Mouse (Mus musculus): ENCODE measurements around the gene Orai2.
A peak's percentile ranks its signal among the peaks of the same experiment; 100 is the strongest.
"Not testable (repeated sequence)": the region's sequence is repeated elsewhere in the genome, so short reads cannot be mapped to it uniquely, and the experiment has no call there.

Gene Orai2

DNA sequence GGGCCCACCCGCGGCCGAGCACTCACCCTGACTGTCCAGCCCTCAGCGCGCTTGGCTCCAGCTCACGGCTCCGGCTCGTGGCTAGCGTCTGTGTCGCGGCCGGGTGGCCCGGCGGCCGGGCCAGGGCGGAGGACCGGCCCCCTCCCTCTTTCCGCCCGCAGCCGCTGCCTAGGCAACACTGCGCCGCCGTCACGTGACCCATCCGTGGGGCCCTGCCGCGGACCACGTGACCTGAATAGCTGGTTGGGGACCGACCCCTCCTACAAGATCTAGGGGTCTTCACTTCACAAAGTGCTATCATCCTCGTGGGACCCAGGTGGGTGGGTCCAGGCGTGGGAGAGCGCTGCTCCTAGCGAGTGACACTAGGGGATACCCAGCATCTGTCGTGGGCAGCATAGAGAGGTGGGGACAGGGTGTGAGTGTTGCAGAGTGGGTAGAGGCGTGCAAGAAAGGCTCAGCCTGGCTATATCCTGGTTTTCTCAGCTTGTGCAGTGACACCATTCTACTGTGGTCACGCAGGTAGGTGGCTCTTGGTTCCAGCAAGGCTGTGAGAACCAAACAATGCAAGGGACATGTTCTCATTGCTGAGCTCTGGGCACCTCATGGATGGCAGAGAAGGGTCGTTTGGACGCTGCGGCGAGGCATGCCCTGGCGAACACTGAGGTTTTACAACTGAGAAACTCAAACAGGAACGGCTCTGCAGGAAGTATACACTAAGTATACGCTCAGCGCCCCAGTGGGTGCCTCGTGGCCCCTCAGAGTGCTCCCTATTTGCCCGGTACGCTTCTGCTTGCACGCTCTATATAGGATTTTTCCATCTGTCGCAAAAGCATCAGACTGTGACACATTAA is at the start of gene Orai2:
Gene Orai2 (minus strand): TSS at position 202 of the 851 bp plus-strand sequence.
- DNase-seq (ENCODE audit: low spot score): peak; percentile 52

DNA sequence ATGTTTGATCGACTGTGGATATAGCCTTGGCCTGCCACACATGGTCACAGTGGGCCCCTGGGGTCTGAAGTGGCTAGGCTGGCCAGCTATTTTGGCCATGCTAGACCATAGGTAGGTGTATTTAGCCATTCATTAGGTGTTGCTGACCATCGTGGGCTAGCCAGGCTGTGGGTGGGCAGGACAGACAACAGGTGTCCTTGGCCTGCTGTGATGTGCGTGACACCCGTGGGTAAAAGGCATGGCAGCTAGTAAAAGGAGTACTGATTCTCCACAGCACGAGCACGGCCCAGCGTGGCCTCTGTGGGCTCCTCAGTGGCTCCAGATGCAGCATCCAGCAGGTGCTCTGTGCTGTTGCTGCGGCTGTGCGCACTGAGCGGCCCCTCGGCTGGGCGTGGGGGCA is 48.1 kb upstream of the Orai2 start:
- DNase-seq (ENCODE audit: low spot score): no peak

- peak; percentile 48 for DNase-seq (ENCODE audit: low spot score)
Observed at GRCm38 (mm10) chr5:136217932-136218381, 47.4 kb upstream of the Orai2 start.

- peak; percentile 40 for DNase-seq (ENCODE audit: low spot score)
Observed at GRCm38 (mm10) chr5:136217004-136217665, 46.6 kb upstream of the Orai2 start.

DNA sequence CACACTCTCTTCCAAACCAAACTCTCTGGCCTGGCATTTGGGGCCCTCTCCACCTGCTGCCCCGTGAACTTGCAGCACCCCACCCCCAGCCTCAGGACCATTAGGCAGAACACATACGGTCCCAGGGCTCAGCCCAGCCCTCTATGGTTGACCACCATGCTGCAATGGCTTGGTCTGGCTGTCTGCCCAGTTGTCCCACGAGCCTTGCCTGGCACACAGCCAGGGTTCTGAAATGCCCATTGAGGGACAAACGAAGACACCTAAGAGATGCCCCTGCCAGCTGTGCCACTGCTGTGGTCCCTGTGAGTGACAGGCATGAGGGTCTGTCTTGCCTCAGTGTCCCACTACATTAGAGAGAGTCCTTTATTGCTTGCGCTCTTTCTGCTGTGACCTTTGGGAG is 45.4 kb upstream of the Orai2 start:
- DNase-seq (ENCODE audit: low spot score): no peak

GRCm38 (mm10) chr5:136215211-136215610 is 44.7 kb upstream of the Orai2 start:
- DNase-seq (ENCODE audit: low spot score): no peak

DNA sequence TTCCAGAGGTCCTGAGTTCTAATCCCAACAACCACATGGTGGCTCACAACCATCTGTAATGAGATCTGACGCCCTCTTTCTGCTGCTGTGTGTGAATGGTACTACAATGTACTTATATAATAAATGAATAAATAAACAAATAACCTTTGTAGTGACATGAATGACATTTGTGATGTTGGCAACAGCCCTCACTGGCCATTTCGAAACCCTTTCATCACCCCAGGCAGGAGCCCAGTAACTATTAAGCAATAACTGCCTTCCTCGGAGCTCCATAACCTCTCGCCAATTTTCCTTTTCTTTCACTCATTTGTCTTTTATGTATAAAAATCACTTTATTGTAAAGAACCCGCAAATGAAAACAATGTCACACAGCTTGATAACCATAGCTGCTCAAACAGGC is 43.2 kb upstream of the Orai2 start:
- peak; percentile 89 for DNase-seq (ENCODE audit: low spot score)

DNA sequence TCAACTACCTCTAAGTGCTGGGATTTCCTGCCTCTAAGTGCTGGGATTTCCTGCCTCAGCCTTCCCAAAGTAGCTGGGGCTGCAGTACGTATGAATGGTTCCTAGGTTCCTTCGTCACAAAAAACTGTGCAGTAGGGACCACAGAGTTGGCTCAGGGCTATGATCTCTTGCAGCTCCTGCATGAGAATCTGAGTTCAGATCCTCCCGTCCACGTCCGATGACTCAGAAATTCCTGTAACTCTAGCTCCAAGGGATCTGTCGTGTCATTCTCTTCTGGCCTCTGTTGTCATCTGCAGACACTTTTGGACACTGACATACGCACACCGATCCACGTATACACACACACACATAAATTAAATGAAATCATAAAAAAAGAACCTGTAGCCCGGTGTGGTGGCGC is 42.2 kb upstream of the Orai2 start:
- no peak for DNase-seq (ENCODE audit: low spot score)

DNA sequence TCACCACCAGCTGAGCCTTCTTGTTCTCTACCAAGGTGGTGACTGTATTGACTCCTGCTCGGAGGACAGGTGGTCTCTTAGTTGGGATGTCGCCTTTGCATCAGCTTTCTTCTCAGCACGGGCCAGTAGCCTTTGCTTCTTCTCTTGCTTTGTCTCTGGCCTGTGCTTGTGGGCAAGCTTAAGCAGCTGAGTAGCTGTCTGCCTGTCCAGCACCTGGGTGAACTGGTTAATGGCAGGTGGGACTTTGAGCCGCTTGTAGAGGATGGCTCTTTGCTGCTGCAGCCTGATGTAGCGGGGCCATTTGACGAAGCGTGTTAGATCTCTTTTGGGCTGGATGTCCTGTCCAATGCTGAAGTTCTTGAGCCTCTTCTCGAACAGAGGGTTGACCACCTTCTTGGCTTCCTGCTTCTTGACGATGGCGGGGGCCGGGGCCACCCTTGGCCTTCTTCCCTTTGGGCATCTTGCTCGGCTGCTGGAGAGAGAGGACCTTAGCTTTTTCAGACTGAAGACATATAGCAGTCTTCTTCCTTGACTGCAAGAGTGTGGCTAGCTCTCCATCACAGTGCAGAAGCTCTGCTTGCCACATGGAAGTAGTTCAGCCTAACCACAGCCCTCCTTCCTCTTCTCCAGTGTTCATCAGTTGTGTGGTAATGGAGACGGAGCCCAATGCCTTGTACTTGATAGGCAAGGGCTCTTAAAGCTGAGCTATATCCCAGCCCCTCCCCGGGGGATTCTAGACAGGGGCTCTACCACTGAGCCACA is 41.0 kb upstream of the Orai2 start:
- not testable (repeated sequence) for DNase-seq (ENCODE audit: low spot score)

DNA sequence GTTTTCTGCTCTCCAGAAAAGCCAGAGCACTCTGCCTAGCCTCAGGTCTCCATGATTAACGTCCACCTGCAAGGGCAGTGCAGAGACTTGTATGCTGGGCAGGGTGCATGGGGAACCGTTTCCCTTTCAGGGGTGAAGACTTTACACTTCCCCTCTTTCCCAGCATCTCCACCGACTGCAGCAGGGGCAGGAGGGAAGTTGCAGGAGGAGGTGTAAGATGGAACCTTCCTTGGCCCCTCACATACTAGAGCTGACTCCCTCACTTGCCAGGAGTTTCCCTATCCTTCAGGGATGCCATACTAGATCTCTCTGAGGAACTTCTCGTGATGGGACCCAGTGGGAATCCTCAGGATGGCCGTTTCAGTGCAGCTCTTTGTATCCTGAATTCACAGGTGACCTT is 40.0 kb upstream of the Orai2 start:
- DNase-seq (ENCODE audit: low spot score): no peak

GRCm38 (mm10) chr5:136201832-136202231 is 31.3 kb upstream of the Orai2 start:
- DNase-seq (ENCODE audit: low spot score): peak; percentile 84

DNA sequence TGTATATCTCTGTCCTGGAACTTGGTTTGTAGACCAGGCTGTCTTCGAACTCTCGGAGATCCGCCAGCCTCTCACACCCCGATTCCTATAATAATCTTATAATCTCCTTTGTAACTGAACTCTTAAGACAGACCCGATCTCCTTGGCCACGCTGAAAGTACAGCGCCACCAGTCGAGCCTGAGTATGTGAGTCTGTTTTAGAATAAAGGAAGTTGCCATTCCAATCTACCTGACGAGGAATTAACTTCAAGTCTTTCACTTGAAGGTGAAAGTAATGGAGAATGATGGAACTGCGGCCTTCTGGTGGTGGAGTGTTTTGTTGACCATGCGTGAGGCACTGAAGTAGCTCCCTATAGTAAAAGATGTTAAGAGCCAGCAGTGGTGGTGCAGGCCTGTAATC is 29.0 kb upstream of the Orai2 start:
- peak; percentile 62 for DNase-seq (ENCODE audit: low spot score)

GRCm38 (mm10) chr5:136198474-136199391 is 28.2 kb upstream of the Orai2 start, which contains the start of gene Prkrip1:
Gene Prkrip1 (minus strand): TSS chr5:136198963.
- DNase-seq (ENCODE audit: low spot score): peak; percentile 97

GRCm38 (mm10) chr5:136191870-136192269 is 21.4 kb upstream of the Orai2 start:
- no peak for DNase-seq (ENCODE audit: low spot score)

DNA sequence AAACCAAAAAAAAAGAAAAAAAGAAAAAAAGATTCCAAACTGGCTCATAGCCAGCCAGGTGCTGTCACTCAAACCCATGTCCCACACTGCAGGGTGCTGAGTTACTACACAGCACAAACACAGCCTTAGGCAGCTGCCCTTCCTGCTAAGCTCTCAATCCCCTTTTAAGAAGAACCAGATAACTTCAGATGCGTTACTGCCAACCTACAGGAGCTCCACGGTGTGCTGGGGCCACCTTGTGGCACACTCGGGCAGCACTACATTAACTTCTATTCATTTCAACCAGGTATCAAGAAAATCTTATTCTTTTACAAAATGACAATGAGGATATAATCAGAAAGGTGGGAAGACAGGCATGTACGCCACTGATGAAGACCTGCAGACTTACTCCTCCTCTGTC is 16.2 kb upstream of the Orai2 start:
- peak; percentile 67 for DNase-seq (ENCODE audit: low spot score)

GRCm38 (mm10) chr5:136183766-136184165 is 13.3 kb upstream of the Orai2 start:
- DNase-seq (ENCODE audit: low spot score): no peak

- DNase-seq (ENCODE audit: low spot score): no peak
Observed at GRCm38 (mm10) chr5:136182830-136183229, 12.3 kb upstream of the Orai2 start.

GRCm38 (mm10) chr5:136182049-136182448 is 11.5 kb upstream of the Orai2 start:
- no peak for DNase-seq (ENCODE audit: low spot score)

DNA sequence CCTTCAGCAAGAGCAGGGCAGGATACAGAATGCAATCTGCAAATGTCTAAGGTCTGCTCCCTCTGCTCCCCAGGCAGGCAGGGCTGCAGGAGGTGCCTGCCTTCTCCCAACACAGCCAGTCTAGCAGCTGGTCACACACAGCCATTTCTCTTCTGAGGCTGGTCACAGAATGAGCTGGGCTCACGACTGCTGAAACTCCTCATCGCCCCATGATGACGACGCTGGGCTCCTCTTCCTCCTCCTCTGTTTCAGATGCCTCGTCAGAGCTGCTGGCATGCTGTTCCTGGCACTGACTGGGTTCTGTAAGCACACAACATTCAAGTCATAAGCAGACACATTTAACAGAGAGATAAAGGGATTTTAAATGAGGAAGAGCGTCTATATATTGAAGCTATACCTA is 10.7 kb upstream of the Orai2 start:
- DNase-seq (ENCODE audit: low spot score): no peak

DNA sequence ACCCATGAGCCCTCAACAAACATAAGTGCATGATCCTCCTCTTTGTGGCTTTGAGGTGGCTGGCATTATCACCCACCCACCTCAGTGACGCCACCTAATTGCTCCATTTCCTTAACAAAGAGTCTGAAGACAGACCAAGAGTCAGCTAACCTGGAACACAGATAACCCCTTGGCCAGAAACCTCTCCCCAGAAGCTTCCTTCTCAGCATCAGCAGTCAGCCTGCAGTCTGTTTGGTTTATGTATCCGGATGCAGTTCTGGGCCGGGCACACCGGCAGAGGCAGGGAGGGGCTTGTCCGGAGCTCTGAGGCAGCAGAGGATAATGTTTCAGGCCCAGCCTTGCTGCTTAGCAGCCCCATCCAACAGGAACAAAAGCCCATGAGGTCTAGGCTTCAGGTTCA is 9.1 kb upstream of the Orai2 start:
- DNase-seq (ENCODE audit: low spot score): no peak

Measured in adipocyte (in vitro differentiated cells).